Mouse (Mus musculus) cerebellum, adult 11-12 months (tissue): ENCODE data around the gene 2300009A05Rik.

Experiments used
- DNase-seq: peaks from one replicate; pipeline ENCODE4 v3.0.0; 2022

The 2300009A05Rik gene

DNA sequence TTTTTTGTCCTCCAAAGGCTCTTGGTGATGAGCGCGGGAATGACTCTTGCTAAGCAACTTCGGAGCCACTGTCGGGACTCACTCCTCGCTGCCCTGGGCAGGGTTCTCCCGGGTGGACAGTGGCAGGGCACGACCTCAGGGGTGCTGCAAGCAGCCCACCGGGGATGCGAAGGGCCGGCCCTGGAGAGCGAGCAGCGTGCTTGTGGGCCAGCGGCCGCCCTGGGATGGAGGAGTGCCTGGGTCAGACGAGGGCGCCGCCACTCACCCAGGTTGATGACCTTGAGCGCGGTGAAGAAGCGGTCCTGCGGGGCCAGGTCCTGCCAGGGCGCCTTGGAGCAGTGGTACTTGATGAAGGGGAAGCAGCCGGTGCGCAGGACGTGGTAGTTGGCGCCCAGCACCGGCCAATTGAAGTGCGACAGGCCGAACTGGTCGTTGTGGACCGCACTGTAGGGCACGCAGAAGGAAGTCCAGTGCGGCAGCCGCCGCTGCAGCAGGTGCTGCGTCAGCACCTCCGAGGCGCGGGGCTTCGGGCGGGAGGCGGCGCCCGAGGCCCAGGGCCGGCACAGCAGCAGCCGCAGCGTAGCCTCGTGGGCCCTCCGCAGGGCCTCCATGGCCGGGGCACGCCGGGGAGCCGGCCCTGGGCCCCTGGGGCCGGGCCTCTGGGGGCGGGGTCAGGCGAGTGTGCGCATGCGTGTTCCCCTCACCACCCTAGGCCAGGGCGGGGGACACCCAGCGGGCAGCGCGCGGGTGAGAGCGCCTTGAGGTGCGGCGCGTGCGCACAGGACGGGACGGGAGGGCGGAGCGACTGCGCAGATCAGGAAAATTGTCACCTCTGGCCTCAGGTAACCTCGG, at the start of gene 2300009A05Rik:
TSS of gene 2300009A05Rik (minus strand) at position 636 of the 852 bp plus-strand sequence.
- DNase-seq, result peak; percentile 95

DNA sequence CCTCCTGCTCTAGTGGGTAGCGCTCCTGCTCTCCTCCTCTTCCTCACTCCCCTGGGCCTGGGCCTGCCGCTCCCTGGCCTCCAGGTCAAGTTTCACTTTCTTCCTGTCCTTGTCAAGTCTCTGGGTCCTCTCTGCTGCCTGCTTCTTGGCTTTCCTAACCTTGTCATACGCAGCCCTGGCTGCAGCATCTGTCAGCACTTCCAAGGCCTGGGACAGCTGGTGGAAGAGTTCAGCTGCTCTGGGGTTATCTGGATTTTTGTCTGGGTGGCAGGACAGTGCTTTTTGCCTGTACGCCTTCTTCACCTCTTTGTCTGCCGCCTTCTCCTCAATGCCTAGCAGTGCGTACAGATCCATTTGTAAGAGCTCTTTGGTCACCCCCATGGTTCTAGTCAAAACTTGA, 44.6 kb upstream of the 2300009A05Rik start:
- DNase-seq, result no peak

DNA sequence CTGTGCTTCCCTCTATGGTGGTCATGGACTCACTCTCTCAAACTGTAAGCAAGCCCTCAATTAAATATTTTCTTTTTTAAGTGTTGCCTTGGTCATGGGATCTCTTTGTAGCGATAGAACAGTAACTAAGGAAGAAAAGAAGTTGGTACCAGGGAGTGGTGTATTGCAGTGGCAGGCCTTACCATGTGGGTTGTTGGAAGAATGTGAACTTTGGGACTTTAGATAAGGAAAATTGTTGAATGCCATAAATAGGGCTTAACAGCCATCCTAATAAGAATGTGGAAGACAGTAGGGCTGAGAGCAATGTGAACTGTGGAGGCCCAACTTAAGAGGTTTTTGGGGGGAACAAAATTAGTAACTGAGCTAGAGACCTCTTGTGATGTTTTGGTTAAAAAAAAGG, 31.6 kb upstream of the 2300009A05Rik start:
- DNase-seq, result no peak

DNA sequence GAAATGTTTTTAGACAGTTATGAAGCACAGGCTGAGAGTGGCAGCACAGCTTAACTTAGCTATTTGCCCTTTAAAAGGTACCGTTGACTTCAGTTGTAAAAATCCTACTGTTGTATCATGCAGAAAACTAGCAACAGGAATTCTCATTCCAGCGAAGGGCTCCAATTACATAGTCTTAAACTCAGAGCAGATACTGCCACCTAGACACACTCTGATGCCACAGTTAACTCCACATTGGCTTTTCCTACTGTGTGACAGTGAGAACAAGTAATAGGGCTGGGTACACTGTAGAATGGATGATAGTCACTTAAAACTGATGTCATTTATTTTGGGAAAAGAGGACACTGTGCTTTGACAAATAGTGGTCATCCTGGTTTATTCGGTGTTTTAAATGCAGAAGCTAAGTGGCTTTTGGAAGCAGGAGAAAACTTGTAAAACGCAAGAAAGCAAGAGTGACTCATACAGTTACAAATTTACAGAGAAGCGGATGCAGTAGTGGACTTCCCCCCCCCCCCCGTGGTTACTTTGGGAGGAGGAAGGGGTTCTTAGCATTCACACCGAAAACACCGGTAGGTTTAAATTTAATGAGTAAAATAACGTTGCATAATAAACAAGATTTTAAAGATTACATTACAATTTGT, 22.2 kb upstream of the 2300009A05Rik start:
- no peak for DNase-seq

DNA sequence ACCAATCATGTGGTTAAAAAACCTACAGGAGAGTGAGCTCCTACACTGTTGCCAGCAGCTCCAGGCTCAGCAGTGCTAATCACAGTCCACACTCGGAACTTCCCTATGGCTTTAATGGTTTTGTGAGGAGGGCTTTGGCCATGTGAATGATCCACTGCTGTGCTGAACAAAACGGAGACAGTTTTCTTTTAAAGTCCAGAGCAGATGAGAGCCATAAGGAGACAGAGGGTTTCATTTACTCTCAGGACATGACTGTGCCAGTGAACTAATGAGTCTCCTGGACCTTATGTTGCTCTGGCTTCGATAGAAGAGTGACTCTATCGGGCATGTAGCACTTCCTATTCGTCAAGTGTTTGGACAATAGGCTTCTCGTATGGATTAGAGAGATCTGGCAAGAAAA, 21.4 kb upstream of the 2300009A05Rik start:
- peak; percentile 34 for DNase-seq

DNA sequence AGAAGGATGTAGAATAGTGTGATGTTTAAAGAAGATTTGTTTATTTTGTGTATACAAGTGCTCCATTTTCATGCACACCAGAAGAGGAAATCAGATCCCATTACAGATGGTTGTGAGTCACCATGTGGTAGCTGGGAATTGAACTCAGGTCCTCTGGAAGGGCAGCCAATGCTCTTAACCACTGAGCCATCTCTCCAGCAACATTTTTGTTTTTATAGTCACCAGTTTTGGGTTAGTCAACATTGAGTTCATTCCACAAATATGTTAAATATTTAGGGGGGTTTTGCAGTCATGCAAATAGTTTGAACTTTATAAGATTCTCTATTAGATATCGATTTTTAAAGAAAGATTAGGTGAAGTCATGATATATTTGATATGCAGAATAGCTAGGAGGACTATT, 1.1 kb upstream of the 2300009A05Rik start:
- DNase-seq, result no peak

DNA sequence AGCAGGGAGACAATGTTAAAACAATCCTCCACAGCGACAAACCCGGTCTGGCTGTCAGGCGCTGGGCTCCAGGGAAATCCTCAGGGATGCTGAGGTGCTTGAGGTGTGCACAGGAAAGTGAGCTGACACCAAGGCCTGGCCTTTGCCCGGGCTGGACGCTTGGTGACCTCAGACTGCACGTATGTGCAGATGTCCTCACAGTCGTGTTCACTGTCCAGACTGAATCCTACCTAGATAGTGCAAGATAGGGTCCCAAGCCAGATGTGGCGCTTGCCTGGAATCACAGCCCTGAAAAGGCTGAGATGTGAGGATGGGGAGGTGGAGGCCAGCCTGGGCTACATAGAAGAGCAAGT, 393 bp upstream of the 2300009A05Rik start:
- DNase-seq, result no peak

DNA sequence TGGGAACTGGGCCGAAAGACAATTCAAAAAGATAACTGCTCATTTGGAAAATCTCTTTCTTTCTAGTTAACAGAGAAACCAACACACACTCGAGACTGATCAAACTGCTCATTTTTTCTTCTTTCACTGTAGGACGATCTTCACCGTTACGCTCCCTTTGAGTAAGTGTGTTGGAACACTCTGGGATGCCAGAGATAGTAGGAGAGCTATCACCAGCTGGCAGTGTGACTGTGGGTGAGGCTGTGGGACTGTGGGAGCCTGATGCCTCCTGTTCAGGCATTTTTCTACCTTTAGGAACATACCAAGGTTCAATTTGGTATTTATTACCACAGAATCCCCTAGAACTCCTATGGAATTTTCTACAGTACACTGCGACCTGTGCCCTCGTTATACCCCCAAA, 3.4 kb downstream of the 2300009A05Rik start:
- no peak for DNase-seq

DNA sequence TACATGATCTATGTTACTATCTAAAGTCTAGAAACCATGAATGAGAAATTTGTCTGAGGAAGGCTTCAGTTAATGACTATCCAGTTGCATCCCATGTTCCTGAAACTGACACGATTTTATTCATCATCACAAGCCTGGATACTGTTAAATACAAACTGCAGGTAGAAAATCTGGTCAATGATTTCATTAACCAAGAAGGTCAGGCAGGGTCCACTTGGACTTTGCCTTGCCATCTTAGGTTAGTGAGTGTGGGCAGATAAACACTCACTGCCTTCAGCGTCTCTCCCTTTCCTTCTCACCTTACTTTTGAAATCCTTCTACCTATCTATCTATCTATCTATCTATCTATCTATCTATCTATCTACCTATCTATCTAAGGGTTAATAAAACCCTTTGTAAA, 7.7 kb downstream of the 2300009A05Rik start:
- no peak for DNase-seq

DNA sequence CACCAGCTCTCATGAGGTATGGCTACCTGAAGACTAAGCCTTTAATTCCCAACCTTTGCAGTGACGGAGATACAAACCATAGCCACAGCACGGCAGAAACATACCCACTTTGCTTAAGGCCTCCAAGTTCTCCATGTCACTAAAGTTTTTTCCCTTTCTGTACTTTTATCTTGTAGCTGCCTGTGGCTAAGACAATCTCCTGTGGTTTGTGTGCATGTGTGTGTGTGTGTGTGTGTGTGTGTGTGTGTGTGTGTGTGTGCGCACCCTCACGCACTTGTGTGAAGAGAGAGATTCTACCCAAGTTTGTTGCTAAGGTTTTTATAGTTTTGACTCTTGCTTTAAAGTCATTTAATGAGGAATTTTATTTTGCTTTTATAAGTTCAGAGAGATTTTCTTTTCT, 16.3 kb downstream of the 2300009A05Rik start:
- DNase-seq, result no peak

DNA sequence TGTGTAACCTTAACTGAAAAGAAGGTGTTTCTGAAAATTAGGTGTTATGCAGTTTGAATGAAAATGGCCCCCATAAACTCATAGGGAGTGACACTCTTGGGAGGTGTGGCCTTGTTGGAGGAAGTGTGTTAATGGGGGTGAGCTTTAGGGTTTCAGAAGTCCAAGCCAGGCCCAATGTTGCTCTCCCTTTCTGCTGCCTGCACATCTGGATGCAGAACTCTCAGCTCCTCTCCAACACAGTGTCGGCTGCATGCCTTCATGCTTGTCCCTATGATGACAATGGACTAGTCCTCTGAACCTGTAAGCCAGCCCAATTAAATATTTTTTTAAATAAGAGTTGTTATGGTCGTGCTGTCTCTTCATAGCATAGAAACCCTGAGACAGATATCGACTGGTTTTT, 18.7 kb downstream of the 2300009A05Rik start:
- no peak for DNase-seq

DNA sequence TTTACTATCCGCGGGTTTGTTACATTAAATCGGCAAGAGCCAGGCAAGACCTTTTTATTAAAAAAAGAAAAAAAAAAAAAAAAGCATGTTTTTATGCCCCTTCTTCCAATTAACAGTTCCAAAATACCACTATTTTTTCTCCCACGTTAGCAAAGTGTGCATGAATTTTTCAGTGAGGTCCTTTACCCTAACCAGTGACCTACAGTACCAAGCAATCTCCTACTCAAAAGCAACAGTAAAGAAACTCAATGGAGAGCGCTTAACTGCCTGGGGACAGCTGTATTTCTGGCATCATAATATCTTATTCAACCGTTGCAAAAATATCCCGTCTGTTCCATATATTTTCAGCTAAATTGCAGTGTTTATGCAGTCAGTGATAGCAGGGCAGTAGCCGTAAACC, 20.9 kb downstream of the 2300009A05Rik start:
- DNase-seq, result no peak

DNA sequence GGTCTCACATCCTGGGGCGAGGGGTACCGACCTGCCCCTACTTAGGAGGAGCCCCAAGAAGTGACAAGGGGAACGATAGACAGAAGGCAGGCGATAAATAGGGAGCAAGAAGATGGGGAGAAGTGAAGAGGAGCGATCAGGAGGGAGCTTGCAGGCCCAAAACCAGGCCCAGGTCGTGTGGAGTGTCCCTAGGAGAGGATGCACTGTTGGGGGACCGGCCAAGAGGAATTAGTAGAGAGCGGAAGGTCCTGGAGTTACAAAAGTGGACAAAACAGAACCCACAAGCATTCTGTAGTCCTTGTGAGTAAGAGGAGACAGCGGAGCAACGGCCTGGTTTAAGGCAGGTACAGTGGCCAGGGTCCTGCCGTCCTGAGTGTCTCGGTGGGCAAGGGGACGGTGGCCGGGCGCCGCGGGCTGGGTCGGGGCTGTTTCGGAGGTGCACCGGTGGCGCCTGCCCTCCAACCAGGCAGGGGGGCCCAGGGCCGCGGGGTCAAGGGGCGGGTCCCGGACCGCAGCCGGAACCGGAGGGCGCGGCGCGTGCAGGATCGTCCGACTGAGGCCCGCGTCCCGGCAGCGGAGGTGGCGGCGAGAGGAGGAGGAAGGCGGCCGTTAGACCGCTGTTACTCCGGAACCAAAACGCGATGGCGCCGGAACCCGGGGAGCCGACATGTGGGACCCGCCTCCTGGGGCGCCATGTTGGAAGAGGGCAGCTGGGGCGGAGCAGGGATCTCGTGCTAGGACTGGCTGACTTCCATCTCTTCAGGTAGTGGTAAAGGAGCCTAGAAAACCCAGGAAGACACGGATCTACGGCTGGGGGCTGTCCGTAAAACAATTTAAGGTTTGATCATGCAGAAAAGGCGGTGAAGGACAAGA, 21.5 kb downstream of the 2300009A05Rik start, which contains the start of gene Map2k5:
TSS of gene Map2k5 (minus strand) at position 633 of the 873 bp plus-strand sequence.
- peak; percentile 93 for DNase-seq

DNA sequence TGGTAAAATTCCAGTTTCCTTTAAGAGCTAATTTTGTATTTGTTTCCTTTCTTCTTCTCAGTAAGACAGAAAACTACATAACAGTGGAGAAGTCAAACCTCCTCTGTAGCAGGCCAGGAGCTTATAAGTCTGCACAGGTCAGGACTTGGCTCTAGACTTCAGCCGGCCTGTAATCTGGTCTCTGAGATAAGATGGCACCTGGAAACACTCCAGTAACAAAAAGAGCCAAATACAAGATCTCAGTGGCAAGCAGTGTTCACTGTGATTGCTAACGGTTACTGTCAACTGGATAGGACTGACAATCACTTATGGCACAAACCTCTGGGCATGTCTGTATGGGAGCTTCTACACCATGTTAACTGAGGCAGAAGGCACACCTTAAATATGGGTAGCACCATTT, 25.7 kb downstream of the 2300009A05Rik start:
- DNase-seq, result no peak

DNA sequence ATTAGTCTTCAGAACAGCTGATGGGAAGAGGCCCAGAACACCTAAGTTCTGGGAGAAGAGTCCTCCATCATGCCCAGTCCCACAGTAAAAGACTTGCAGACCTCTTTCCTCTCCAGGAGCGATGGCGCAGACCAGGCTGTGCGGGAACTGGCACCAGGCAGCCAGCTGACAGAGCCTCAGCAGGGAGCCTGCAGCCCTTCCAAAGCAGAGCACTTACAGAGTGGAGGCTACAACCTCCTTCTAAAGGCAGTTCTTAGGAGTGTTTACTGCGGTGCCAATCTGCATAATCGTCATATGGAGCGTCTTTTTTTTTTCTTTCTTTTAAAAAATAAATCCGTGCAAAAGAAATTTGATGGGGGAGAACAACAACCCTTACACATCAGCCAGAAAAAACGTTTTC, 26.5 kb downstream of the 2300009A05Rik start:
- peak; percentile 61 for DNase-seq

DNA sequence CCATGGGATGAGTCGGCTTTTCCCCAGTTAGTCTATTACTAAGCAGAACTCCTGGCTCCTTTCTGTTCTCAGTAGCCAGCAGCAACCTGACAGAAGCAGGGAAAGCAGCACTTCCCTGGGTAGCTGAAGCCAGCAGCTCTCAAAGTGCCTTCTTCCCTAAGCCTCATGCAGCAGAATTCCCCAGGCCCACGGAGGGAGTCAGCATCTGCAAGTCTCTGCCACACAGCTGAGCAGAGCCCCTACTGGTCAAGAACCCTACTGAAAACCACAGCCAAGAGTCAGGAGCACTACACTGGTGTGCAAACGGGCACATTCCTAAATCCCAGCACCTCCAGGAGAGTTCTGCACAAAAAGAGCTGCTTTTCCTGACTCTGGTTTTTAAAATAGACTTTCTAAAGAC, 38.6 kb downstream of the 2300009A05Rik start:
- DNase-seq, result no peak

DNA sequence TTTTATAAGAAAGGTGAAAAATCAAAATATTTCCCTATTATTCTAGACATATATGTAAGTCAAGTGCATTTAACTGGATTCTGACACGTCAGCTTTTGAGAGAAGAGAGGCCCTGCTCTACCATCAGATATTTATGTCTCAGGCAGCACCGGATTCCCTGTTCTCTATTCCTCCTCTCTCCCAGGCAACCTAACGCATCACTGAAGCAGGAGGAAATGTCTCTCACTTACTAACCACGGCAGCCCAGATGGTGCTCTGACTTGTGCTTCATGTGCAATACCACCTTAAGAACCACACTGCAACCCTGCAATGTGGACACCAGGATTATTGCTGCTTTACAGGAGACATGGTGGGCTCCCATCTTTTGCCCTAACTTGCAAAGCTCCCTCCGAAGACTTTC, 40.0 kb downstream of the 2300009A05Rik start:
- DNase-seq, result no peak

DNA sequence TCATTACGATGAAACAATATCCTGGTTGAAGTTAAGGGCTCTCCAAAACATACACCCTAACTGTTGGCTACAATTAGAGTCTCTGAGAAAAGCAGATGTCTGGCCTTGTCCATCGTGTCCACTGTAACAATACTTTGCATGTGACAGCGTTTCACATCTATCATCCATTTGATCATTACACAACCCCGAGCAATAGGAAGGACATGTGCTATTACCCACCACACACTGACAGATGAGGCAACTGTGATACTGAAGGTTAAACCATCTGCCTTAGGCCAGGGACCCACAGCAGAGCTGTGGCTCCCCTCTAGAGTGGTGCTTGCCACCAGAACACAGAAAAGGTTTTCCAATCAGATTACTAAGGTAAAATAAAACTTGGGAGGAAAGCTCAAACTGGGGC, 42.3 kb downstream of the 2300009A05Rik start:
- no peak for DNase-seq

DNA sequence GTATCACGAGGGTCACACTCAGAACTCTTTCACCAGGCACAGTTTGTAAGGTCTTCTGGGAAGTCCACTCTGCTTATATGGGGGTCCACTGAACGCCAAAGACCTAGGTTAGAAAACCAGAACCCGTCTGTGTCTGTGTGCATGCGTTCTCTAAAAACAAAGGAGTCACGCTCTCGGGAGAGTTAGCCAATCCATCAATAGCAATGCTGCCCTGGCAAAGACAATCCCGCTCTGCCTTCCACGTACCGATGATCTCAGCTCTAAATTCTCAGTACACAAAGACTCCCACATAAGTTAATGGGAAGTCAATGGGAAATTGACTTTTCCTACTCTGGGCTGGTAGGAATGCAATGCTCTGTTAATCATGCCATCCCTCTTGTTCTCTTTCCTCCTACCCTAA, 42.8 kb downstream of the 2300009A05Rik start:
- DNase-seq, result no peak

DNA sequence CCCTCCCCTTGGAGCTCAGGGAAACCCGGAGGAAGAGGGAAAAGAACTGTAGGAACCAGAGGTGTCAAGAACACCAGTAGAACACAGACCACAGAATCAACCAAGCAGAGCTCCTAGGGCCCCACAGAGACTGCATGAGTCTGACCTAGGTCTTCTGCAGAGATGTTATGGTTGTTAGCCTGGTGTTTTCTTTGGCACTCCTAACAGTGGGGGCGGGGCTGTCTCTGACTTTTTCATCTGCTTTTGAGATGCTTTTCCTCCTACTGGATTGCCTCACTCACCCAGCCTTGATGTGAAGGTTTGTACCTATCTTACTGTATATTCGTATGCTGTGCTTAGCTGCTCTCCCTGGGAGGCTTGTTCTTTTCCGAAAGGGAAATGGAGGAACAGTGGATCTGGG, 44.9 kb downstream of the 2300009A05Rik start:
- DNase-seq, result no peak

DNA sequence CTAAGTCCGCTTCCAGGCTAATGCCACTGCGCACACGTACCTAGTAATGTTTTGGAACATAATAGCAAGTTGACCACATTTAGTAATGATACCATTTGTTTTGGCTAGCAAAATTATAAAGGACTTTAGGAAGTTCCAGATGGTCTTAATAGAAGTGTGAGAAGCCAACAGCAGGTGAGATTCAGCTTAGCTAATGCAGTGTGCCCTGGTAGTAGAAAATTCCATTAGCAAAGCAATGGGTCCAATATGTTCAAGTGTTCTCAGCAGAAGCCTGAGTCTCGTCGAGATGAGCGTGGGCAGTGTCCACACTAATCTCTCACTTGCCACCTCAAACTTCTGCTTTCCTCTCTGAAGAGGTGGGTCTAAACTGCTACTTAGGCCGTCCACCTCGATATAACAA, 49.0 kb downstream of the 2300009A05Rik start:
- no peak for DNase-seq

DNA sequence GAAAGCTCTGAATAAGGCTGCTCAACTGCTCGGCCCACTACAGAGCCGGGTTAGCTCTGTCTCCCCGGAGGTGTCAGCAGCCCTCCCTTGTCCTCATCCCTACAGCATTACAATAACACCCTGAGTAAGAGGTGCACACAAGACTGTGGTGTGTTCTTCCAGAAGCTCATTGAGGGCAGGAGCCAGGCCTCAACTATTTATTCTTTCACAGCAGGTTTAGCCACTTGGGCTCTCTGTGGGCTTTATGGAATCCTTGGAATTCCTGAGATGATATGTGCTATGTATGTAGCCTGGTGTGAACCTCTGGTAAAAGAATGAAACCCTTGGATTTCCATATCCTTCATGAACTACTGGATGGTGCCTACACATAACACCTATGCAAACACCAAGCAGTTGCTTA, 49.8 kb downstream of the 2300009A05Rik start:
- DNase-seq, result no peak

DNA sequence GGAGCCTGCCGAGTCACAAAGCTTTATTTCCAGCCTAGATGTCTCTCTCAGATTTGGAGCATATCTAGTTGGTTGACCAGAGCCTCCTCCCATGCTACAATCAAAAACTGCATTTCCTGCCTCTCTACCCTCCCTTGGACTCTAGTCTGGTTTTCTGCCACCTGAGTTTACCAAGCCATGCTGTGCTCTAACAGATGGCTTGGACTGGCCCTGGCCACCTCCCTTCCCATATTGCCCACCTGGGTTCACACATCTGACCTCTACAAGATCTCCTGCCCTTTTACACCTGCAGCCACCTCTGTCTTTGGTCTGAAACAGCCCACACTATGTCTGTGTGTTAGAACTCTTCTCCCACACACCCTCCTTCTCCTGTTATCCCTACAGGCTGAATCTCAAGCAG, 50.9 kb downstream of the 2300009A05Rik start:
- peak; percentile 57 for DNase-seq

DNA sequence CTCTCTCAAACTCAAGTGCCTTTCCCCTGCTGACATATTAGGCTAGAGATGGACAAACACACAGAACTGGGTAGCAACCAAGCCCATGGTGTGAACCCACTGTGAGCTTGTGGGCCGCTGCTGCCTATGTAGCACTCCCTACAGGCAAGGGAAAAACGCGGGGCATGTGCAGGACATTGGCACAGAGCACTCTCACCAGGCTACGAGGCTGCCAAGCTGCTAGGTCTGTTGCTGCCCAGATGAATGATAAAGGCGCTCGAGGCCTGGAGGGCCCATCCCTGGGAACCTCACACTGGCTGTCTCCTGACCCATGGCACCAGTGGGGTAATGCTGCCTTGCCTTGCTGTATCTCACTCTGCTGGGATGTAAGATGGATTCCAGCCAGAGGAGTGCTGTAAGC, 53.0 kb downstream of the 2300009A05Rik start:
- DNase-seq, result peak; percentile 77
